In genomic region chr19:25601966-25602365, GRCm38 (mm10) we compare ENCODE assay signal across 29 mouse cellular contexts. TPM values are rescaled to one million over a fixed set of nuclear protein-coding genes. Genes with fewer than 3 reads are reported as not detected.
A peak's percentile ranks its signal among the peaks of the same experiment; 100 is the strongest.
DNase-seq lines count a peak whose midpoint lies in the region; ATAC-seq lines count a peak whose summit lies in the region.
"Had no signal": no experiment of that assay in that cellular context is flagged by ENCODE, and none has a peak within 500 bp of the region (broad histone marks: within the 10 kb centered on the region; RNA-seq: fewer than 3 reads in every experiment).

No protein-coding gene starts in this region.

- H3K9me3 ChIP-seq in midbrain, embryonic 14.5 days (ENCODE audit: control insufficient read depth, low read length) = no peaks in the 10 kb centered on the region
- no peaks in the 10 kb centered on the region for H3K9me3 ChIP-seq in midbrain, embryonic 16.5 days (replicated peaks; ENCODE audit: control insufficient read depth, low read length, poor library complexity, severe bottlenecking)
- H3K9me3 ChIP-seq: forebrain, embryonic 12.5 days; heart, embryonic 10.5 days; heart, embryonic 13.5 days; hindbrain, embryonic 13.5 days had no signal

- no peak overlapping the region for H3K9ac ChIP-seq in midbrain, embryonic 14.5 days (replicated peaks; ENCODE audit: low read length)
- H3K9ac ChIP-seq in midbrain, embryonic 16.5 days (ENCODE audit: low read depth, low read length) = no peak overlapping the region
- H3K9ac ChIP-seq: forebrain, embryonic 12.5 days; forebrain, postnatal 0 days; heart, embryonic 13.5 days; hindbrain, embryonic 13.5 days had no signal

- no peak for ATAC-seq in midbrain, embryonic 14.5 days (ENCODE audit: low FRiP score, low TSS enrichment)
- no peak for ATAC-seq in midbrain, embryonic 16.5 days
- ATAC-seq: CD4-positive, CD25-positive, alpha-beta regulatory T cell, adult 4 months; forebrain, postnatal 0 days; hindbrain, postnatal 0 days; inflammation-experienced regulatory T-cells, adult 6 months; intestine, embryonic 16.5 days had no signal

- no peaks in the 10 kb centered on the region for H3K36me3 ChIP-seq in midbrain, embryonic 14.5 days (ENCODE audit: control insufficient read depth, insufficient read depth, low read length)
- H3K36me3 ChIP-seq in midbrain, embryonic 16.5 days (ENCODE audit: control insufficient read depth, insufficient read depth, low read length) = no peaks in the 10 kb centered on the region
- H3K36me3 ChIP-seq: forebrain, embryonic 12.5 days; heart, embryonic 10.5 days; heart, embryonic 13.5 days; hindbrain, embryonic 13.5 days had no signal

- WGBS in midbrain, embryonic 14.5 days = 19% methylated on average over 8 of the region's 8 CpGs
- WGBS in midbrain, embryonic 16.5 days = 15% methylated on average over 8 of the region's 8 CpGs

- no peak overlapping the region for H3K4me3 ChIP-seq in midbrain, embryonic 14.5 days (replicated peaks; ENCODE audit: low read depth, low read length)
- H3K4me3 ChIP-seq in midbrain, embryonic 16.5 days (ENCODE audit: low read depth, low read length) = no peak overlapping the region
- H3K4me3 ChIP-seq: heart, adult 2 months; heart, embryonic 10.5 days; heart, embryonic 13.5 days; hindbrain, embryonic 13.5 days had no signal

- H3K27me3 ChIP-seq in midbrain, embryonic 14.5 days (ENCODE audit: control insufficient read depth, insufficient read depth, low read length) = peaks cover 90% of the 10 kb centered on the region
- peaks cover 69% of the 10 kb centered on the region for H3K27me3 ChIP-seq in midbrain, embryonic 16.5 days (ENCODE audit: control insufficient read depth, insufficient read depth, low read depth, low read length)

- H3K27ac ChIP-seq in midbrain, embryonic 14.5 days (replicated peaks; ENCODE audit: low read depth, low read length) = no peak overlapping the region
- no peak overlapping the region for H3K27ac ChIP-seq in midbrain, embryonic 16.5 days (ENCODE audit: low read length)
- H3K27ac ChIP-seq: heart, adult 2 months; heart, embryonic 10.5 days; heart, embryonic 13.5 days; hindbrain, embryonic 13.5 days; hindbrain, postnatal 0 days had no signal

- 0 out of 2 replicates have a peak, but pooled peaks cover 3% of the 10 kb centered on the region for H3K4me1 ChIP-seq in midbrain, embryonic 14.5 days (ENCODE audit: control insufficient read depth, insufficient read depth, low read length)
- H3K4me1 ChIP-seq in midbrain, embryonic 16.5 days (ENCODE audit: control insufficient read depth, insufficient read depth, low read length) = no peaks in the 10 kb centered on the region; the same call in 1 of the 2 replicates

- DNase-seq in heart, adult 11 months = peak; percentile 77
- no peak for DNase-seq in heart, postnatal 4 days
- DNase-seq in midbrain, embryonic 14.5 days = peak; percentile 18
- DNase-seq in retina, postnatal 1 day = peak; percentile 36
- no peak for DNase-seq in frontal cortex, postnatal 25 days (ENCODE audit: low spot score in 2 of 2)
- DNase-seq: adrenal gland, adult 2 months; adrenal gland, postnatal 14 days; cerebellum, adult 11-12 months; cerebellum, adult 9-10 months; cerebellum, postnatal 14 days; forebrain, postnatal 0 days; gastrocnemius, postnatal 25 days; heart, adult 2 months; heart, postnatal 14 days had no signal

- H3K4me2 ChIP-seq in midbrain, embryonic 14.5 days (ENCODE audit: low read length) = no peak overlapping the region
- H3K4me2 ChIP-seq in midbrain, embryonic 16.5 days (ENCODE audit: low read length) = no peak overlapping the region
- H3K4me2 ChIP-seq: heart, embryonic 13.5 days; hindbrain, embryonic 13.5 days had no signal

RNA-seq across cellular contexts. Expression of gene Dmrt3, which starts 8.1 kb away (rescaled TPM):
- not detected for total RNA-seq in heart, postnatal 4 days (2021)
- polyA plus RNA-seq in midbrain, embryonic 14.5 days (2014; fragmentation: Nextera tagmentation; extraction: Ambion mirVana) = 0.54 TPM in 1 of 2 replicates, not detected in the other
- not detected in 2 replicates for polyA plus RNA-seq in midbrain, embryonic 16.5 days (2015; fragmentation: Nextera tagmentation; extraction: Ambion mirVana)
- total RNA-seq: adrenal gland, adult 2 months; adrenal gland, postnatal 14 days; adrenal gland, postnatal 4 days; gastrocnemius, adult 8-10 months; gastrocnemius, postnatal 25 days; heart, adult 2 months; heart, postnatal 14 days; hematopoietic stem cell, adult 5-6 weeks; MEL had no signal
- polyA plus RNA-seq: adrenal gland, adult 2 months; CD4-positive, CD25-positive, alpha-beta regulatory T cell, adult 4 months; frontal cortex, adult 2 months; gonadal fat pad, adult 2 months; heart, embryonic 10.5 days; inflammation-experienced regulatory T-cells, adult 6 months had no signal

Comparison
In these comparisons a context has a peak if more than half of its experiments do, and no peak if none do; other contexts are left out.
1. DNase-seq: peak in heart, adult 11 months (single experiment), midbrain, embryonic 14.5 days (single experiment) and retina, postnatal 1 day (single experiment); none in heart, postnatal 4 days (single experiment) and frontal cortex, postnatal 25 days (0 of 2).